Mouse (Mus musculus): ENCODE results near the gene Pcsk5.

DNA sequence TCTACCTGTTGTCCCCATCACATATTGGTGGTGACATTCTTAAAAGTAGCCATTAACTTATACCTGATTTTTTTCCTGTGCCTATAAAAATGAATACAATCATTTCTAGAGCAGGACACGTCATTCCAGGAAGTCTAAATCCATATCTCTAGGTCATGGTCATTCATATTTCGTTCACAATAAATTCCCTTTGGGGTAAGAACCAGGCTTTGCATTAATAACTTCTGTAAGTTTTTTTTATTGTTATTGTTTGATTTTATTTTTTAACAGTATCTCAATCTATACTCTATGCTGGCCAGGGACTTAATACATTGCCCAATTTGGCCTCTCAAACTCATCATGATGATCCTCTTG lies 408.9 kb downstream of the Pcsk5 start:
- no peak for TF ChIP-seq CTCF (IDR thresholded peaks at IDR 0.05; ENCODE audit: borderline replicate concordance, insufficient read depth, low read depth, low read length)
- no peak for TF ChIP-seq POLR2A (IDR thresholded peaks at IDR 0.05; ENCODE audit: borderline replicate concordance, insufficient read depth, low read length)
